Mouse (Mus musculus) heart, adult 2 months (tissue): Measurements from ENCODE around the gene Gm48551. TPM values are rescaled to one million over a fixed set of nuclear protein-coding genes. Genes with fewer than 3 reads are reported as not detected.

Experiments
- DNase-seq, 2 experiments: peaks; one replicate each; pipeline ENCODE4 v3.0.0; 2021
- H3K27ac ChIP-seq: fragments of 200-600 bp; 2 replicates; pipeline ENCODE4 v1.8.1; 2022
- H3K27me3 ChIP-seq: fragments of 200-500 bp; 2 replicates; pipeline ENCODE4 v1.6.1; 2012; ENCODE audit warnings: mild to moderate bottlenecking, low read length, inconsistent platforms, mixed read lengths; ENCODE audit not compliant: control insufficient read depth, insufficient read depth
- H3K36me3 ChIP-seq: fragments of 200-500 bp; 2 replicates; pipeline ENCODE4 v1.6.1; 2012; ENCODE audit warnings: low read length, inconsistent platforms; ENCODE audit not compliant: control insufficient read depth, insufficient read depth
- H3K4me1 ChIP-seq: fragments of 200-500 bp; 2 replicates; pipeline ENCODE4 v1.6.1; 2011; ENCODE audit warnings: low read length; ENCODE audit not compliant: control insufficient read depth, insufficient read depth
- H3K4me3 ChIP-seq: fragments of 200-600 bp; 2 replicates; pipeline ENCODE4 v1.8.1; 2022
- H3K79me2 ChIP-seq: fragments of 200-500 bp; replicated peaks from 2 replicates; pipeline ENCODE4 v1.6.1; 2012; ENCODE audit warnings: mild to moderate bottlenecking, inconsistent platforms, low read length, moderate library complexity, mixed read lengths; ENCODE audit not compliant: control insufficient read depth, insufficient read depth
- H3K9ac ChIP-seq: fragments of 200-500 bp; 2 replicates; pipeline ENCODE4 v1.6.1; 2012; ENCODE audit warnings: low read depth, mild to moderate bottlenecking, control low read depth, inconsistent platforms, low read length, mixed read lengths
- CTCF ChIP-seq: fragments of 200-600 bp; IDR thresholded peaks from 2 replicates; pipeline ENCODE4 v1.8.1; 2022; ENCODE audit warnings: antibody characterized with exemption, mild to moderate bottlenecking, moderate library complexity
- EP300 ChIP-seq: fragments of 200-500 bp; IDR thresholded peaks from 2 replicates; pipeline ENCODE4 v1.6.1; 2011; ENCODE audit warnings: low read depth, low read length, control low read depth; ENCODE audit not compliant: insufficient read depth
- POLR2A ChIP-seq: fragments of 200-500 bp; IDR thresholded peaks from 2 replicates; pipeline ENCODE4 v1.6.1; 2011; ENCODE audit warnings: mild to moderate bottlenecking, low read depth, low read length, control low read depth; ENCODE audit not compliant: insufficient read depth
- WGBS: fragments of 180-500 bp; shearing (Covaris S2); methylation state at CpG from one replicate; pipeline ENCODE4 v1.1.7; 2018; 5-methylcytosine and 5-hydroxymethylcytosine counted together
- intact Hi-C: fragments of 180-260 bp; cut with DNase I; formaldehyde crosslinking; loops from one replicate; pipeline ENCODE4 v1.15.1; 2025
- polyA plus RNA-seq: library from polyadenylated mRNA; depleted of rRNA; stranded (reverse); fragments of >200 nt; gene quantifications from 2 replicates; pipeline ENCODE4 v1.2.3, GENCODE M21; 2012
- total RNA-seq, 2 experiments: library from RNA; stranded (reverse); gene quantifications; 2 replicates each; pipeline ENCODE4 v1.2.3; 2021

The Gm48551 gene
- total and polyA plus RNA-seq, 3 experiments: 0.73 to 2.1 (median 1.9) TPM

- no peaks in the 10 kb centered on the region for H3K36me3 ChIP-seq
- DNase-seq: peak; percentile 41 to 62
- no peaks in the 10 kb centered on the region for H3K27me3 ChIP-seq
- peak overlapping the region; percentile 94 for H3K9ac ChIP-seq
- peaks cover 29% of the 10 kb centered on the region for H3K4me1 ChIP-seq
- H3K27ac ChIP-seq: peak overlapping the region; percentile 98
- intact Hi-C loops: no loop called here
- peaks cover 11% of the 10 kb centered on the region for H3K79me2 ChIP-seq
- H3K4me3 ChIP-seq: peak overlapping the region; percentile 95
- under 1% methylated on average over 28 of the region's 33 CpGs for WGBS
- TF ChIP-seq EP300 (no peak), CTCF (no peak), POLR2A (no peak)
Measured at GRCm38 (mm10) chr10:81426081-81426671, 41.9 kb downstream of the Gm48551 start.

GRCm38 (mm10) chr10:81426897-81427296, 42.6 kb downstream of the Gm48551 start:
- intact Hi-C loops: no loop called here
- H3K9ac ChIP-seq: peak overlapping the region; percentile 94
- DNase-seq: peak; percentile 85 to 87
- peak overlapping the region; percentile 95 for H3K4me3 ChIP-seq
- H3K36me3 ChIP-seq: no peaks in the 10 kb centered on the region
- peak overlapping the region; percentile 98 for H3K27ac ChIP-seq
- 2% methylated on average over 21 of the region's 38 CpGs for WGBS
- no peak for TF ChIP-seq CTCF
- TF ChIP-seq EP300: no peak
- peak; percentile 66; the same call in 1 of the 2 replicates for TF ChIP-seq POLR2A
- no peaks in the 10 kb centered on the region for H3K27me3 ChIP-seq
- peaks cover 24% of the 10 kb centered on the region for H3K4me1 ChIP-seq
- H3K79me2 ChIP-seq: peaks cover 11% of the 10 kb centered on the region

- peak overlapping the region; percentile 57 for H3K9ac ChIP-seq
- peaks cover 21% of the 10 kb centered on the region for H3K4me1 ChIP-seq
- intact Hi-C loops: no loop called here
- H3K36me3 ChIP-seq: no peaks in the 10 kb centered on the region
- H3K4me3 ChIP-seq: peak overlapping the region; percentile 95
- 26% methylated on average over 3 of the region's 3 CpGs for WGBS
- H3K27me3 ChIP-seq: no peaks in the 10 kb centered on the region
- H3K79me2 ChIP-seq: peaks cover 10% of the 10 kb centered on the region
- no peak for DNase-seq
- TF ChIP-seq EP300 (no peak), POLR2A (no peak), CTCF (no peak)
- peak overlapping the region; percentile 98 for H3K27ac ChIP-seq
Measured at GRCm38 (mm10) chr10:81427327-81427726, 43.1 kb downstream of the Gm48551 start.

GRCm38 (mm10) chr10:81427804-81428506, 43.7 kb downstream of the Gm48551 start:
- H3K36me3 ChIP-seq: no peaks in the 10 kb centered on the region
- WGBS: 88% methylated on average over 8 of the region's 8 CpGs
- peaks cover 8% of the 10 kb centered on the region for H3K79me2 ChIP-seq
- no peak overlapping the region for H3K9ac ChIP-seq
- H3K27me3 ChIP-seq: no peaks in the 10 kb centered on the region
- peaks cover 18% of the 10 kb centered on the region for H3K4me1 ChIP-seq
- H3K4me3 ChIP-seq: no peak overlapping the region
- peak overlapping the region; percentile 98 for H3K27ac ChIP-seq
- intact Hi-C loops: no loop called here
- DNase-seq: peak; percentile 23 to 26
- no peak for TF ChIP-seq EP300
- TF ChIP-seq POLR2A: no peak
- TF ChIP-seq CTCF: no peak

GRCm38 (mm10) chr10:81428507-81428870, 44.2 kb downstream of the Gm48551 start:
- no peak overlapping the region for H3K9ac ChIP-seq

GRCm38 (mm10) chr10:81429092-81429491, 44.8 kb downstream of the Gm48551 start:
- Histone ChIP-seq H3K27me3 (no peaks in the 10 kb centered on the region), H3K9ac (no peak overlapping the region), H3K27ac (peak overlapping the region; percentile 99), H3K79me2 (peaks cover 8% of the 10 kb centered on the region), H3K4me1 (peaks cover 15% of the 10 kb centered on the region), H3K4me3 (no peak overlapping the region), H3K36me3 (no peaks in the 10 kb centered on the region)
- peak in 1 of 2 experiments; percentile 28 for DNase-seq
- intact Hi-C loops: no loop called here
- 50% methylated on average over 2 of the region's 2 CpGs for WGBS
- TF ChIP-seq POLR2A: no peak
- TF ChIP-seq CTCF: no peak
- no peak for TF ChIP-seq EP300

More at GRCm38 (mm10) chr10:81428507-81428870, 44.2 kb downstream of the Gm48551 start:
- DNase-seq: peak in 1 of 2 experiments; percentile 28
- TF ChIP-seq EP300 (no peak), CTCF (no peak), POLR2A (no peak)
- no peaks in the 10 kb centered on the region for H3K27me3 ChIP-seq
- peaks cover 20% of the 10 kb centered on the region for H3K4me1 ChIP-seq
- intact Hi-C loops: no loop called here
- 90% methylated on average over 7 of the region's 7 CpGs for WGBS
- H3K27ac ChIP-seq: peak overlapping the region; percentile 99; the same call in 1 of the 2 replicates
- peaks cover 8% of the 10 kb centered on the region for H3K79me2 ChIP-seq
- H3K4me3 ChIP-seq: no peak overlapping the region
- no peaks in the 10 kb centered on the region for H3K36me3 ChIP-seq
